Mouse (Mus musculus): ENCODE measurements around the gene March7. TPM values are rescaled to one million over a fixed set of nuclear protein-coding genes. Genes with fewer than 3 reads are reported as not detected.

The March7 gene
- 8.1 and 10.7 TPM in 2 replicates for polyA plus RNA-seq (2012; rRNA removed)

DNA sequence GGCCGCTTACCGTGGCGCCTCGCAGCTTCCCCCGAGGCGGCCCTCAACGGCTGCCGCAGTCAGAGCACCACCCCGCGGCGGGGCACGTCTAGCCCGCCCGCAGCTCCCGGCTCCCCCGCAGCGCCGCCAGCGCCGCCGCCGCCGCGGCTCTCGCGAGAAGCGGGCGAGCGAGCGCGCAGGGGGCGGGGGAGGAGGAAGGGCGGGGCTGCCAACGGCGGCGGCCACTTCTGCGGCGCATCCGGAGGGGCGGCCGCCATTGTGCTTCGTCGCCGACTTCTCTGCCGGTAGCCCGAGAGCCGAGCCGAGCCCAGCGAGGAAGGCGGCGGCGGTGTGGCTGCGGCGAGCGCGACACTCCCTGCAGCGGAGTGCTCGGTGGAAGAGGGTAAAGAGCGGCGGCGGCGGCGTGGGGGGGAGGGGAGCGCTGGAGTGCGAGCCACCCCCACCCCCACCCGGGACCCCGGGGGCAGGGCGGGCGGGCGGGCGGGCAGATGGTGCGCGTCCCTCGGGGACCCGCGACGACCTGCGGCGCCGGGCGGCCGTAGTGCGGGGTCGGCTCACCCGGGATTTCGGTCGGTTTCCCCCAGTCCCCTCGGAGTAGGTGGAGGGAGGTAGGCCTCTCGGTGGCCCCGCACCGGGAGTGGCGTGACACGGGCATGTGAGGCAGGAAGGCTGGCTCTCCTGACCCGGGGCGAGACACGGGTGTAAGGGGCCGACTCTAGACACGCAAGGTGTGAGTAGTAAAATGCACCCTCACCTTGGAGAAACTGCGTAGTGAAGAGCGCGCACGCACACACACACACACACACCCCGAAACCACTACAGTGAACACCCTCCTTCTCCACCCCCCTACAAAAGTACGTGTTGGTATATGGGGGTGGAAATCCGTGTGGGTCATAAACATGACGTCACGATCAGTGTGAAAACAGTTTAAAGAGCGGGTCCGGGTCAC, at the start of gene March7, which contains the start of gene Baz2b:
Gene March7 (plus strand): TSS at position 185 of the 949 bp plus-strand sequence.
Gene Baz2b (minus strand): TSS at position 137 of the 949 bp plus-strand sequence.
- peak; percentile 30; the same call in 1 of the 2 replicates for TF ChIP-seq CTCF (conservative IDR thresholded peaks at IDR 0.05; ENCODE audit: insufficient read depth, insufficient read length, low read depth, low read length)
- no peak for TF ChIP-seq POLR2A (IDR thresholded peaks at IDR 0.05; ENCODE audit: low read depth, low read length)
- DNase-seq: peak; percentile 90

DNA sequence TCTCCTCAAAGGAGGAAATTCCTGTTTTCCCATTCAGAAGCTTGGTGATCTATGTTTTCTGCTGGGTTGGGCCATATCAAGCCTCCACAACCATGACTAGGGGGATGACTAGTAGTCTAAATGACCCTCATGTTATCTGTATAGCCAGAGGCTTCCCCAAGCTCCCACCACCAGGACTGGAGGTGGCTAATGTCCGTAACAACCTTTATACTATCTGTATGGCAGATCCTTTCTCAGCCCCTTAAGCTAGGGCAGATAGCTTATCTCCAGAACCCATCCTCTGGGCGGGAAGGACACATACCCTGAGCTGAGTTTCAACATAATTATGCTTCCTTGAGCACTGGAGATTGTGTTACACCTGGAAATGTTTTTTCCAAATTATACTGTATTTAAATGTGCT, 45.9 kb upstream of the March7 start:
- Histone ChIP-seq H3K4me1 (ENCODE audit: control insufficient read depth, insufficient read depth, low read length) (no peaks in the 10 kb centered on the region), H3K27me3 (replicated peaks; ENCODE audit: control insufficient read depth, insufficient read depth, low read length) (no peaks in the 10 kb centered on the region), H3K4me3 (ENCODE audit: insufficient read depth, low read depth, low read length) (no peak overlapping the region), H3K27ac (ENCODE audit: insufficient read depth, low read depth, low read length) (no peak overlapping the region), H3K36me3 (ENCODE audit: control insufficient read depth, insufficient read depth, low read length) (no peaks in the 10 kb centered on the region)
- TF ChIP-seq CTCF (conservative IDR thresholded peaks at IDR 0.05; ENCODE audit: insufficient read depth, insufficient read length, low read depth, low read length) (no peak), POLR2A (IDR thresholded peaks at IDR 0.05; ENCODE audit: low read depth, low read length) (no peak)
- DNase-seq: no peak
- 92% methylated on average over 2 of the region's 2 CpGs for WGBS

More for the DNA sequence above, at the start of gene March7, which contains the start of gene Baz2b:
- Histone ChIP-seq H3K27ac (ENCODE audit: insufficient read depth, low read depth, low read length) (peak within 1 kb of the TSS; percentile 94), H3K4me3 (ENCODE audit: insufficient read depth, low read depth, low read length) (peak within 1 kb of the TSS; percentile 100), H3K27me3 (replicated peaks; ENCODE audit: control insufficient read depth, insufficient read depth, low read length) (no peaks in the 10 kb centered on the region), H3K36me3 (ENCODE audit: control insufficient read depth, insufficient read depth, low read length) (peaks cover 2% of the 10 kb centered on the region), H3K4me1 (ENCODE audit: control insufficient read depth, insufficient read depth, low read length) (peaks cover 22% of the 10 kb centered on the region)
- under 1% methylated on average over 100 of the region's 109 CpGs for WGBS

DNA sequence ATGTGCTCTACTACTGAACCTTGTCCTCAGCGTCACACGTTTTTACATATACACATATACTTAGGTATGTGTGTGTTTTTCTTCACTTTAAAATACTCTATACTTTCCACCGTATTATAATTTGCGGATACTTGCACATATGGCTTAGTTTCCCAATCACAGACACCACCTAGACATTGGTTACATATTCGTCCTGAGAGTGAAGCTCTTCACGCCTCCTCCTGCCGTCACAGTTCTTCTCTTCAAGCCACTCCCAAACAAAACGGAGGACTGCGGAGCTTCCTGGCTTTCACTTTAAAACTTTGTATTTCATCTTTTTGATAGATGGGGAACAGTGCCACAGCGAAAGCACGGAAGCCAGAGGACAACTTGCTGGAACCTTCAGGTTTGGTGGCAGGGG, 44.0 kb upstream of the March7 start:
- 94% methylated on average over 11 of the region's 11 CpGs for WGBS
- Histone ChIP-seq H3K27me3 (replicated peaks; ENCODE audit: control insufficient read depth, insufficient read depth, low read length) (no peaks in the 10 kb centered on the region), H3K27ac (ENCODE audit: insufficient read depth, low read depth, low read length) (no peak overlapping the region), H3K4me1 (ENCODE audit: control insufficient read depth, insufficient read depth, low read length) (no peaks in the 10 kb centered on the region), H3K4me3 (ENCODE audit: insufficient read depth, low read depth, low read length) (no peak overlapping the region), H3K36me3 (ENCODE audit: control insufficient read depth, insufficient read depth, low read length) (no peaks in the 10 kb centered on the region)
- TF ChIP-seq POLR2A (IDR thresholded peaks at IDR 0.05; ENCODE audit: low read depth, low read length) (no peak), CTCF (conservative IDR thresholded peaks at IDR 0.05; ENCODE audit: insufficient read depth, insufficient read length, low read depth, low read length) (no peak)
- no peak for DNase-seq

DNA sequence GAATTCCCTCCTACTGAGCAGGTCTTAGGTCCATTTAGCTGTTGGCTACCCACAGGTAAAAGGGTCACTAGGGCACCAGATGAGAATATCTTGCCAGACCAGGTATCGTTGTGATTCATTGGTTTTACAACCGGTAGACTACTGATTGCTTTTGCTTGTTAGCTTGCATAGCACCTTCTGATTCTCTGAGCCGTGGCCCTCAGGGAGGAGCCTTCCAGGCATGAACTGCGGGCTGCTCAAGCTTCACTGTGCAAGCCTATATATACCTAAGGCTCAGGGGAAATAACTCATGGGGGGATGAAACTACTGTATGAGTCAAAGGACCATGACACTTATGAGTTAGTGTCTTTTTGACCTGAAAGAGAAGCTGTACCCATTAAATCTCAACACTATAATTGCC, 42.8 kb upstream of the March7 start:
- H3K4me3 ChIP-seq (ENCODE audit: insufficient read depth, low read depth, low read length): no peak overlapping the region
- 59% methylated on average over 4 of the region's 4 CpGs for WGBS
- TF ChIP-seq CTCF (conservative IDR thresholded peaks at IDR 0.05; ENCODE audit: insufficient read depth, insufficient read length, low read depth, low read length) (no peak), POLR2A (IDR thresholded peaks at IDR 0.05; ENCODE audit: low read depth, low read length) (no peak)
- no peak overlapping the region for H3K27ac ChIP-seq (ENCODE audit: insufficient read depth, low read depth, low read length)
- DNase-seq: no peak
- H3K27me3 ChIP-seq (replicated peaks; ENCODE audit: control insufficient read depth, insufficient read depth, low read length): no peaks in the 10 kb centered on the region
- H3K4me1 ChIP-seq (ENCODE audit: control insufficient read depth, insufficient read depth, low read length): no peaks in the 10 kb centered on the region
- H3K36me3 ChIP-seq (ENCODE audit: control insufficient read depth, insufficient read depth, low read length): no peaks in the 10 kb centered on the region

DNA sequence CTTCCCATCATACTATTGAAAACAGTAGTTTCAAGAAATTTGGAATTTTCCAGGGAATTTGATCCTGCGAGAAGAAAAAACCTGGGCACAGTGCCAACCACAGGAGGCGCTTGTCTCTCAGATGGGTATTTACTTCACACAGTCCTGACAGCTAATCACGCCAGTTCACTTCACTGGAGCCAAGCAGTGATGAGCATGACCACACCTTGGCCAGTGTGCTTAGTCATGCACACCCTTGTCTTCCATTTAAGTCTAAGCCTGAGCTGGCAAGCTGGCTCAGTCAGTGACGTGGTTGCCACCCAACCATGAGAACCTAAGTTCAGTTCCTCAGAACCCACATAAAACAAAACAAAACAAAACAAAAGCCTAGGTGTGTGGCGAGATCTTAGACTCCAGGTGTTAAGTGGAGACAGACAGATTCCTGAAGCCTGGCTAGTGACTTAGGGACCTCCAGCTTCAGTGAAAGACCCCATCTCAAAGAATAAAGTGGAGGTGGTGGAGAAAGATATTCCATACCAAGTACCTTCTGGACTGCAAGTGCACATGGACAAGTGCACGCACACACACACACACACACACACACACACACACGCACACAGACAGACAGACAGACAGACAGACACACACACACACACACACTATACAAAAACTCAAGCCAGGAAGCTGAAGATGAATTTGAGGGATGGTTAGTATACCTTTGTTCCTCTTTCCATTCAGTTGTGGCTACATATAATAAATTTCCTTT, 37.7 kb upstream of the March7 start:
- WGBS: 55% methylated on average over 7 of the region's 7 CpGs
- Histone ChIP-seq H3K27ac (ENCODE audit: insufficient read depth, low read depth, low read length) (no peak overlapping the region), H3K4me3 (ENCODE audit: insufficient read depth, low read depth, low read length) (no peak overlapping the region), H3K4me1 (ENCODE audit: control insufficient read depth, insufficient read depth, low read length) (peaks cover 3% of the 10 kb centered on the region; the same call in 1 of the 2 replicates), H3K36me3 (ENCODE audit: control insufficient read depth, insufficient read depth, low read length) (no peaks in the 10 kb centered on the region), H3K27me3 (replicated peaks; ENCODE audit: control insufficient read depth, insufficient read depth, low read length) (no peaks in the 10 kb centered on the region)
- DNase-seq: peak; percentile 94
- TF ChIP-seq POLR2A (IDR thresholded peaks at IDR 0.05; ENCODE audit: low read depth, low read length) (no peak), CTCF (conservative IDR thresholded peaks at IDR 0.05; ENCODE audit: insufficient read depth, insufficient read length, low read depth, low read length) (peak; percentile 31; the same call in 1 of the 2 replicates)

DNA sequence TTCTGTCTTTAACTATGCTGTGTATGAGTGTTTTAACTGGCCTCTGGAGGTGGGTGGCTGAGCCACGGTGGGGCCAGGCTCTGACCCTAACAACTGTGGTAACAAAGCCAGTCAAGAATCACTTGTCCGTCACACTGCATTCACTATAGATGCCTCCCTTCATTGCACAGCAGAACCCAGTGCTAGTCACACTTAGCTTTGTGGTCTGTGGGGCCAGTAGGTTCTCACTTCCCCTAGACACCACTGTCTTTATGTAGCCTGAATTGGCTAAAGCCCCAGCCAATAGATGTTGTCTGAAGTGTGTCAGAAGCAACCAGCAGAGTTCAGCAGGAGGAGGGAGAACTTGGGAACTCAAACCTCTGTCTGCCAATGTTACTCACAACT, 37.2 kb upstream of the March7 start:
- TF ChIP-seq POLR2A (IDR thresholded peaks at IDR 0.05; ENCODE audit: low read depth, low read length): no peak
- no peak for TF ChIP-seq CTCF (conservative IDR thresholded peaks at IDR 0.05; ENCODE audit: insufficient read depth, insufficient read length, low read depth, low read length)
- Histone ChIP-seq H3K27me3 (replicated peaks; ENCODE audit: control insufficient read depth, insufficient read depth, low read length) (no peaks in the 10 kb centered on the region), H3K36me3 (ENCODE audit: control insufficient read depth, insufficient read depth, low read length) (no peaks in the 10 kb centered on the region), H3K27ac (ENCODE audit: insufficient read depth, low read depth, low read length) (no peak overlapping the region), H3K4me3 (ENCODE audit: insufficient read depth, low read depth, low read length) (no peak overlapping the region), H3K4me1 (ENCODE audit: control insufficient read depth, insufficient read depth, low read length) (peaks cover 3% of the 10 kb centered on the region; the same call in 1 of the 2 replicates)
- 67% methylated on average over 2 of the region's 2 CpGs for WGBS
- DNase-seq: peak; percentile 27
